Mouse (Mus musculus) induced T-regulatory cell, adult 2 months (primary cell): ENCODE results near the gene Cast.

Experiments used
- DNase-seq: peaks from one replicate; pipeline ENCODE4 v3.0.0-alpha.2; 2012; ENCODE audit warnings: low read depth

Cast gene

GRCm38 (mm10) chr13:74695497-74696193 is 113.0 kb downstream of the Cast start:
- no peak for DNase-seq
